Mouse (Mus musculus): ENCODE data around the gene Nnmt. TPM values are rescaled to one million over a fixed set of nuclear protein-coding genes. Genes with fewer than 3 reads are reported as not detected.

Gene Nnmt
- polyA plus RNA-seq, 1 experiment from 2014 or later = 2.6 TPM

DNA sequence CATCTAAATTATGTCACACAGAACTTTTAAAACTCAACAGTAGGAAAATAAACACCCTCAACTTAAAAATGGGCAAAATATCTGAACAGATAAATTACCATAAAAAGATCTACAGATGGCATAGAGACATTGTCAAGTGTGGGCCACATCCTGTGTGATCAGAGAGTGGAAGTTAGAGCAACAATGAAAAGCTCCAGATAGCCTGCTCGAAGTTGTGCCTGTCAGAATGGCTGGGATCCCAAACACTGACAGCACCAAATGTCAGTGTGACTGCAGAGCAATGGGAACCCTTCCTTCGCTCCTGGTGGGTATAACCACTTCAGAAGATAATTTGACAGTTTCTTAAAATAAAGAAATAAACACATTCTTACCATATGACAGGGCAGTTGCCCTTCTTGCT, 55.9 kb downstream of the Nnmt start:
- ATAC-seq = no peak
- no peak overlapping the region for H3K4me2 ChIP-seq (replicated peaks; ENCODE audit: low read depth, low read length)
- H3K27ac ChIP-seq (ENCODE audit: low read length) = no peak overlapping the region
- no peaks in the 10 kb centered on the region for H3K27me3 ChIP-seq (replicated peaks; ENCODE audit: insufficient read depth, low read length)
- TF ChIP-seq EP300 (IDR thresholded peaks at IDR 0.05) (no peak), CTCF (IDR thresholded peaks at IDR 0.05) (no peak)
- no peak overlapping the region for H3K9ac ChIP-seq (replicated peaks; ENCODE audit: low read depth)
- H3K36me3 ChIP-seq (ENCODE audit: insufficient read depth, low read length) = no peaks in the 10 kb centered on the region
- H3K4me1 ChIP-seq (ENCODE audit: insufficient read depth, low read depth, low read length) = no peaks in the 10 kb centered on the region
- H3K4me3 ChIP-seq (ENCODE audit: low read depth, low read length) = no peak overlapping the region
- H3K9me3 ChIP-seq (ENCODE audit: low read length) = no peaks in the 10 kb centered on the region
- no peak for DNase-seq (ENCODE audit: low spot score)
- 62% methylated on average over 2 of the region's 2 CpGs for WGBS

DNA sequence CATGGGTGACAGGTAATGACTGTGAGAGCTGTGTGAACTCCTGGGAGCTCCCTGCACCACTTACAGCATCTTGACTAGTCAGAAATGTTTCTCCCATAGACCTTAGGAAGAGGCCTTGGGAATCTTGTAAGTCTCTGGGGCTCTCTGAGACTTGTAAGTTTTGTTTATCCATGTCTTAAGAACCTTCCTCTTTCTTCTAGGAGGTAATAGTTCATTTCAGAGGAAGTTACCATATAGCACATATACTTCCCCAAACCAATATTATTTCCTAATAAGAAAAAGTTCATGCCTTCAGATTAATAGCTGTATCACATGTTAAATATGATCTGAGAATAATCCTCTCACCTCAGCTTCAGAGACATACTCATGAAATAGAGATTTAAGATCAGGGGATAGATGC, 57.7 kb downstream of the Nnmt start:
- Histone ChIP-seq H3K4me2 (replicated peaks; ENCODE audit: low read depth, low read length) (no peak overlapping the region), H3K4me1 (ENCODE audit: insufficient read depth, low read depth, low read length) (no peaks in the 10 kb centered on the region), H3K4me3 (ENCODE audit: low read depth, low read length) (no peak overlapping the region), H3K27ac (ENCODE audit: low read length) (no peak overlapping the region), H3K27me3 (replicated peaks; ENCODE audit: insufficient read depth, low read length) (no peaks in the 10 kb centered on the region), H3K9me3 (ENCODE audit: low read length) (no peaks in the 10 kb centered on the region), H3K9ac (replicated peaks; ENCODE audit: low read depth) (no peak overlapping the region), H3K36me3 (ENCODE audit: insufficient read depth, low read length) (no peaks in the 10 kb centered on the region)
- TF ChIP-seq CTCF (IDR thresholded peaks at IDR 0.05) = no peak
- TF ChIP-seq EP300 (IDR thresholded peaks at IDR 0.05) = no peak
- ATAC-seq (no peak), DNase-seq (ENCODE audit: low spot score) (peak; percentile 15)

Other genes with a start within 250 kb of the Nnmt start
- gene Rexo2, start 124.5 kb downstream of the Nnmt start, polyA plus RNA-seq (2015; fragmentation: Nextera tagmentation; extraction: Ambion mirVana) = 119 and 120 TPM in 2 replicates
- 101 and 104 TPM in 2 replicates for gene Rbm7, start 109.9 kb downstream of the Nnmt start, polyA plus RNA-seq (2015; fragmentation: Nextera tagmentation; extraction: Ambion mirVana)
- 48.9 and 52.2 TPM in 2 replicates for gene Gm5617, start 109.7 kb downstream of the Nnmt start, polyA plus RNA-seq (2015; fragmentation: Nextera tagmentation; extraction: Ambion mirVana)
- gene Zbtb16, start 231.1 kb upstream of the Nnmt start, polyA plus RNA-seq (2015; fragmentation: Nextera tagmentation; extraction: Ambion mirVana) = 3.9 and 19.7 TPM in 2 replicates

Data from lung, postnatal 0 days (tissue).